Comparison of ENCODE assay signal across 1 mouse cellular context in genomic region chr9:59290957-59291687, GRCm38 (mm10).
TF ChIP-seq lines count a peak whose summit lies in the region.

Gene Adpgk (plus strand): TSS chr9:59291558.

TF ChIP-seq in CH12.LX, 34 proteins besides CTCF, POLR2A, EP300 and RAD21 (continued from another document):
- peak; percentile 95 for TF ChIP-seq MYC (IDR thresholded peaks at IDR 0.05; ENCODE audit: low read depth, low read length)
- TF ChIP-seq MXI1 (IDR thresholded peaks at IDR 0.05; ENCODE audit: low read depth, low read length) = peak; percentile 98
- peak; percentile 64; the same call in 1 of the 2 replicates for TF ChIP-seq KAT2A (IDR thresholded peaks at IDR 0.05; ENCODE audit: insufficient replicate concordance, low read length)
- TF ChIP-seq TCF12 (IDR thresholded peaks at IDR 0.05; ENCODE audit: low read depth, low read length) = peak; percentile 94
- TF ChIP-seq NRF1 (IDR thresholded peaks at IDR 0.05; ENCODE audit: low read depth, low read length) = peak; percentile 65
- no peak for TF ChIP-seq PAX5 (IDR thresholded peaks at IDR 0.05; ENCODE audit: low read length)
- no peak for TF ChIP-seq ZNF384 (IDR thresholded peaks at IDR 0.05; ENCODE audit: low read depth, low read length)
